Mouse (Mus musculus): ENCODE data around the gene Tmem237.

DNA sequence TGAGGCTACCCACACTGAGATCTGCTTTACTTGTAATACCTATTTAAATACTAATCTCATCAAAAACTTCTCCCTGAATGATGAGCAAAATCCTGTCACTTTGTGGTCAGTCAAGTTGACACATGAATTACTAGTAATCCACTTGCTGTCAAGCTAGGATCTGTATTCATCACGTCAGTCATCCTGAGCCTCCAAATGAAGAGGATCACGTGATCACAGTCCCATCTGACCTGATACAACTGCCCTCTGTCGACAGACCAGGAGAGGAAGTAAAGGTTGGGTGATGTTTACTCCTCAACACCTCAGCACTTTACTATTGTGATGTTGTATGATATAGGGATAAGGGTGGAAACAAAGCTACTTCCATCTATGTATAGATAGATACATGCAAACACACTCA, 56.5 kb downstream of the Tmem237 start:
- TF ChIP-seq EP300 (IDR thresholded peaks at IDR 0.05) (no peak), CTCF (IDR thresholded peaks at IDR 0.05) (no peak)

Measured in lung, postnatal 0 days (tissue).